Mouse (Mus musculus): ENCODE data around the gene Usp25. TPM values are rescaled to one million over a fixed set of nuclear protein-coding genes. Genes with fewer than 3 reads are reported as not detected.

Gene Usp25
- total RNA-seq (2021): 10 to 100 TPM; 29.5 to 29.7 TPM

DNA sequence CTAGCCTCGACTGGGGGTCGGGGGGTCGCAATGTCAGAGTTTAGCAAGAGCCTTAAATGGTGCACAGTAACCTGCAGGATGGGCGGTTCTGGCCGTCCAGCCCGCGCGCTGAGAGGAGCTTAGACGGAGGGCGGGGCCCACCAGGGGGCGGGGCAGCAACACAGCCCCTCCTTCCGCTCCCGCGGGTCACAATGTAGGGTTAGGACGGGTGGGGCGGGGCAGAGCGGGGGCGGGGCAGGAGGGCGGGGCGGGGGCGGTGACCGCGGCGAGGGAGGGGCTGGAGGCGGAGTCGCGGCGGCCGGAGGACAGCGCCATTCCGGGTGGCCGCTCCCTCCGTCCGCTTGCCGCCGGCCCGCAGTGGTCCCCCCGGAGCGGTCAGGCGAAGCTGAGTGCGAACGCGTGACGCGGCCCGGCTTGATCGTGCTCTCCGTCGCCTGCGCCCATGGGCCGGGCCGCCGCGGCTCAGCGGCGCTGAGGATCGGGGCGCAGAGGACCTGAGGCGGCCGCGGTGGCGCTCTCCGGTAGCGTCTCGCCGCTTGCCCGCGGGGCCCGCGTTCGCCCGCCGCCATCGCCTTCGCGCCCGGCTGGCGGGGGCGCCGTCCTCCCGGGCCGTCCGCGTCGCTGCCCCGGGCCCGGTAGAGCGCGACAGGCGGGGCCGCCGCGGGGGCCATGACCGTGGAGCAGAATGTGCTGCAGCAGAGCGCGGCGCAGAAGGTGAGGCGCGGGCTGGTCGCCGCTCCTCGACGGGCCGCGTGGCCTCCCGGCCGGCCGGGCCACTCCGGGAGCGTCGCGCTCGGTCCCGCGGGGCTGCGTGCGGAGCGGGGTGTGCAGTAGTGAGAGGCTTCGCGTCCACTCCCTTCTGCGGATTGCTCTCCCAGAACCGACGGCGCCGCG lies at the start of gene Usp25:
Usp25 (plus strand) TSS at position 280 of the 894 bp plus-strand sequence.
- peak; percentile 68 to 81 for DNase-seq (ENCODE audit: low spot score in 2 of 2)
- intact Hi-C loops (cut with DNase I): loop anchor here (5.0 kb wide), 2 partner anchors 61 to 101 kb away; no protein-coding TSS in a partner anchor

- intact Hi-C loops (cut with DNase I): no loop called here
- DNase-seq (ENCODE audit: low spot score in 2 of 2): no peak
Observed at GRCm38 (mm10) chr16:76967593-76968275, 45.8 kb upstream of the Usp25 start.

GRCm38 (mm10) chr16:76971211-76971610 lies 42.3 kb upstream of the Usp25 start:
- DNase-seq (ENCODE audit: low spot score in 2 of 2): no peak
- intact Hi-C loops (cut with DNase I): no loop called here

GRCm38 (mm10) chr16:76976787-76977430 lies 36.6 kb upstream of the Usp25 start:
- intact Hi-C loops (cut with DNase I): no loop called here
- no peak for DNase-seq (ENCODE audit: low spot score in 2 of 2)

DNA sequence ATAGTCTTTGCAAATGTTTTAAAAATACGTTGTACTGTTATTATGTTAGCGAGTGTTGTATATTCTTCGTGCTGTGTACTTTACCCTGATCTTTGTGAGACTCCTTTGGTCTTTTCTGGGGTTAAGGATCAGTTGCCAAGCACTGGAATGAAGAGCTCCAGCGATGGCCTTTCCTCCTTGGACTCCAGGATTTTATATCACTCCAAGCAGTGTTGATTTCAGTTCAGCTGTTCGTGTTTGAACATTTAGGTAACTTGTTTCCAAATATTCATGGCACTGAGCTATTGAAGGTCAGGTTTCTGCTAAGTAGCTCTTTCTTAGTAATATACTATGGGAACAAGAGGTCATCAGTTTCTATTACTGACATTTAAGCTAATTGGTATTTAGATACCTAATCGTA lies 29.8 kb upstream of the Usp25 start:
- no peak for DNase-seq (ENCODE audit: low spot score in 2 of 2)
- intact Hi-C loops (cut with DNase I): no loop called here

- intact Hi-C loops (cut with DNase I): no loop called here
- no peak for DNase-seq (ENCODE audit: low spot score in 2 of 2)
Observed at GRCm38 (mm10) chr16:76987711-76988110, 25.8 kb upstream of the Usp25 start.

DNA sequence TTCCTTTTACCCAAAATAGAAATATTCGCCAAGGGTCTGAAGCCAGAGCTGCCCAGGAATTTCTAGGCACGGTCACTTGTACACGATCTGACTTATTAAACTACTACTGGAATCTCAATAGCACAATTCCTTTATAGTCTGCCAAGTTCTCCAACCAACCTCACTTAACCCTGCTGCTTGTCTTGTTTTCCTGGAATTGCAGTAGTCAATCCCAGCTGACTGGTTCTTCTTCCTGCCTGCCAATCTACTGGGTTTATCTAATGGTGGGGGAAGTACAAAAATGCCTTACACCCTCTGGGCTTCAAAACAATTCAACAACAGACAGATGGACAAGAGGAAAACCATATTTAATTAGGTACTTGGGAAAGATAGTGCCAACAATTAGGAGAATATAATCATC lies 9.6 kb upstream of the Usp25 start:
- intact Hi-C loops (cut with DNase I): no loop called here
- DNase-seq (ENCODE audit: low spot score in 2 of 2): no peak

DNA sequence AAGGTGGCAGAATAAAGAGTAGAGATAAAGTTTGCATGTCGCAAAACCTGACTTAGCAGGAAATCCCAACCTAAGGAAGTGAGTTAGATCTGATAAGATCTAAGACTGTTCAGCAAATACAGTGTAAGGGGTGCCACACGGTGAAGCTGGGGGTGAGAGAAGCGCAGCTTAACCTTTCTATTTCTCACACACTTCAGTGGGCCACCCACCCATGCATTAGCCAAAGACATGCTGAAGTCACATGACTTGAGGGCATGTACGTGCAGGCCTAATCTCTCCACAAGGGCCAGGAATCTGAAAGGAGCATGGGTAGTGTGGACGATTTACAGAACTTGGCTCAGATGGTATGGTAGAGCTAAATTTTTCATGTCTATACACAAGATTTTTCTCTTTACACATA lies 4.3 kb upstream of the Usp25 start:
- intact Hi-C loops (cut with DNase I): no loop called here
- DNase-seq (ENCODE audit: low spot score in 2 of 2): no peak

- no peak for DNase-seq (ENCODE audit: low spot score in 2 of 2)
- intact Hi-C loops (cut with DNase I): loop anchor here (5.0 kb wide), 2 partner anchors 62 to 102 kb away; no protein-coding TSS in a partner anchor
Observed at GRCm38 (mm10) chr16:77014321-77015211, 1.1 kb downstream of the Usp25 start.

DNA sequence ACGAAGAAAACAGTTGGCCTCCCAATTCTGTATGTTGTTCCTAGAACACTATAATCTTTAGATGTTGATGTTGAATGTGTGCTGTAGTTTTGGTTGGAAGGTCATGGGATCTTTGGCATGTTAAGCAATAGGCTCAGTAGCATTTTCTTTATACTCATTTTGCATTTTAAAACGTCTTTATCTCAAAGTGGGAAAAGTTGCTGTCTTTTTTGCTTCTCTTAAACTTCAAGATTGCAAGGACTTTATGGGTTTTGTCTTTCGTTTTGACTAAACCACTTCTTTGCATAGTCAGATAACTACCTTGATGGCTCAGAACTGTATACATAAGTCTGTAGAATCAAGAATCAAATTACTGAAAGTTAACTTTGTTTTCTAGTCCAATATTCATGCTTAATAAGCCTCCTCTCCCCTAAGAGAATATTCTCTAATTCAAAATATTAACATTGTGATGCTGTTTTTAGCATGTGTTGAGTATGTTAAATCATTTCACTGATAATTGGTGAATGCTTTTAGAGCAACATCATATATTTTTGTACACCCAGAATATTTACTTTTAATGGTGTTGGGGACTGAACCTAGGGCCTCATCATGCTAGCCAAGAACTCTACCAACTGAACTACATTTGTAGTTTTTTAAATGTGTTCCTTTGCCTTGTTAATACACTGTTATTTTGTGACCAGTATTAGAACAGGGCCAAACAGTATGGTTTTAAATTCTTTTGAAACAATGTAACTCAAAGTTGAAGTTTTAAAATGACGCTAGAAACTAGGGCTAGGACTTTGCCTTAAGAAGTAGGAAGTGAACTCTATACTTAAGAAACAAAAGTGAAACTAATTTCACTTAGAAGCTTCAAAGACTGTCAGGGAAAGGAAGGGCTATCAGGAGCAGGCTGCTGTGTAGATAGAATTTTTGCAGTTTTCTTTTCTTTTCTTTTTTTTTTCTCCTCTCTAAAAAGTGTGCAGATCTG lies 2.2 kb downstream of the Usp25 start:
- no peak for DNase-seq (ENCODE audit: low spot score in 2 of 2)
- intact Hi-C loops (cut with DNase I): no loop called here

- intact Hi-C loops (cut with DNase I): no loop called here
- DNase-seq (ENCODE audit: low spot score in 2 of 2): no peak
Observed at GRCm38 (mm10) chr16:77017931-77018330, 4.4 kb downstream of the Usp25 start.

GRCm38 (mm10) chr16:77020190-77020589 lies 6.7 kb downstream of the Usp25 start:
- intact Hi-C loops (cut with DNase I): no loop called here
- DNase-seq (ENCODE audit: low spot score in 2 of 2): no peak

DNA sequence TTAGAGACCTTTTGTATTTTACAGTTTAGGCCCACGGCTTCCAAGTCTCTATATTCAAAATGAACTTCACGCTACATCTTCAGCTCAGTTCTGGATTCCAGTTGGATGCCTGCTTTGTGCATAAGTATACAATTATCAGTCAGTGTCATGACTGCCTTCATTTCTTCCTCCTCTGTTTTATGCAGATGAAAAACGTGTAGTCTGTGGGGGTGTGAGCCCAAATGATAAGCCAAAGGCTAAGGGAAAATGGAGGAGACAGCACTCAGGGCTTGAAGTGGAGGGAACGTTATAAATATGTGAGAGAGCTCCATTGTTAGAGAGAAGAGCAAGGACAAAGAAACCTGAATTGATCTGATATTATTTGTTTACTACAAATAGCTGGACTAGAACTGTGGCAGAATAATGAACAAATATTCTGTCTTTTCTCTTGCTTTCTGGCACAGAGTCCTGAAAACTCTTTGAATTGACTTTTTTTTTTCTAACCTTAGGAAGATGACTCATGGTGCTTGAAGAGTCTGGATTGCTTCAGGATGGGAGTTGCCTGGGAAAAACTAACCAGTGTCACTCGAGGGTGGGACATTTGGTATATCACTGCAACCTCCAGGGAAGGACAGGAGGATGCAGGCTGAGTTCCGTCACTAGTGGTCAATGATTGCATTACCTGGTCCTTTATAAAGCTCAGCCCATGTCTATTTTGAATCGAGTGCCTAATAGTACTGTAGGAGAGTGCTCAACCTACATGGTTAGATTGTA lies 10.3 kb downstream of the Usp25 start:
- intact Hi-C loops (cut with DNase I): no loop called here
- DNase-seq (ENCODE audit: low spot score in 2 of 2): no peak

GRCm38 (mm10) chr16:77026099-77026498 lies 12.6 kb downstream of the Usp25 start:
- intact Hi-C loops (cut with DNase I): no loop called here
- no peak for DNase-seq (ENCODE audit: low spot score in 2 of 2)

DNA sequence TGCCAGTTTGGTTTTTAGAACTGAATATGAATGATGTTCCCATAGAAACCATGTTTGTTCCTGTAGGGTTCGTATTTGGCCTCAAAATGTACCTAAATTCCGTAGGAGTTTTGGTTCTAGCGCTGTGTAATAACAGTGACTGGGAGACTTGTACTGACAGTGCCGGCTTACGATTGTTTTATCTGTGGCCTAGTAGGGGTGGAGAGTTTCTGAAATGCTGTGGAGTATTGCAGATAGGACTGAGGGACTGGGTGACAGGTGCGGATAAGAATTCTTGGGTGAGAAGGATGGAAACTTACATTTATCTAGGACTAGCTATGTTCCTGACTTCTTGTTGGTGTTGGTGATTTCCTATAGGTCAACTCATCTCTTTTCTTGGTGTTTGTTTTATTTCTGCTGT lies 13.4 kb downstream of the Usp25 start:
- no peak for DNase-seq (ENCODE audit: low spot score in 2 of 2)

DNA sequence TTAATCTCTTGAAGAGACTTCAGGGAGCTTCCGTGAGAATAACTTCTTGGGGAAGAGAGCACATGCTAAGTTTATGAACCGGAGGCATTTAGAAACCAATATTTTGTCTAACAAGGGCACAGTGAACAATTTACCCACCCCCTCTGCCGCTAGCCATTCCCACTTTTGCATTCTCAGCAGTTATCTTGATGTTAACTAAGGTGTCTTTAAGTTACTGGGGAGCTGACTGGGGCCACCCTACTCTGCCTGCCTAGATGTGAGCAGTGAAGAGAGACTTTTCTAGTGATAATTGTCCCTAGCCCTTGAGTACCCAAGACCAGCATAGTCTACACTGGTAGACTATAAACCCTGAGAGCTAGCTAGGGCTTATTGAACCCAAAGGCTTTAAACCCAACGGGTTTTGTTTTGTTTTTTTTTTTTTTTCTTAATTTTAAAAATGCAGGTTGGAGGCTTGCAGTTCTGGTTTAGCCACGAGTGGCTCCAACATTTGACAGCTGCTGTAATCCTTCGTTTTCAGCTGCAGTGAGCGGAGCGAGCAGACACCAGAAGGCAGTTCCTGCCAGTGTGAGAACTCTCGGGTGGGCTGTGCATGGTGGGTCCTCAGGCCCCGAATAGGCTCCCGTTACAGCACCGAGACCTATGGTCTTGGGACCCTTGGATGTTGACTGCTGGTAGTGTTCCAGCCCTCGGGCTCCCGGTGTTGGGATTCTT lies 14.6 kb downstream of the Usp25 start:
- peak in 1 of 2 experiments; percentile 48 for DNase-seq (ENCODE audit: low spot score in 2 of 2)
- intact Hi-C loops (cut with DNase I): no loop called here

More for the DNA sequence above, 13.4 kb downstream of the Usp25 start:
- intact Hi-C loops (cut with DNase I): no loop called here

Data from left cerebral cortex, postnatal 25 days (tissue).